Mouse (Mus musculus): ENCODE results near the gene Sesn1. TPM values are rescaled to one million over a fixed set of nuclear protein-coding genes. Genes with fewer than 3 reads are reported as not detected.
A peak's percentile ranks its signal among the peaks of the same experiment; 100 is the strongest.

Gene Sesn1
- polyA plus RNA-seq, 1 experiment: 14.2 TPM

DNA sequence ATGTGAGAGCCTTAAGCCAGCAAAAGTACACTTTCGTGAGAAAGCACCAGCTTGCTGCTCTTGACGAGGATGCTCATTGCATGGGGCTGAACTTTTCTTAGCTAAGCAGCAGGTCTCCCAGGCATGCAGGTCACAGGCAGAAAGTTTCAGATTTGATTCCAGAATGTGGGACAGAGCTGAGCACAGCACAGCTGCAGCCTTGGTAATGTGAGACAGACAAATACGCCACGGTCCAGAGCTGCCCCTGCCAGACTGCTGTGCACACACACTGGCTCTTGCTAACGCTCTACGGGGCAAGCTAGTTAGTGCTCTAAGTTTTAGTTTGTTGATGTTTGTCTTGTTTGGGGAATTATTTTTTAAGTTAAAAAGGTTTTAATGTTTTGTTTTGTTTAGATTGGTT, 22.5 kb downstream of the Sesn1 start:
- TF ChIP-seq GATA1 (IDR thresholded peaks at IDR 0.05; ENCODE audit: low read length): no peak

DNA sequence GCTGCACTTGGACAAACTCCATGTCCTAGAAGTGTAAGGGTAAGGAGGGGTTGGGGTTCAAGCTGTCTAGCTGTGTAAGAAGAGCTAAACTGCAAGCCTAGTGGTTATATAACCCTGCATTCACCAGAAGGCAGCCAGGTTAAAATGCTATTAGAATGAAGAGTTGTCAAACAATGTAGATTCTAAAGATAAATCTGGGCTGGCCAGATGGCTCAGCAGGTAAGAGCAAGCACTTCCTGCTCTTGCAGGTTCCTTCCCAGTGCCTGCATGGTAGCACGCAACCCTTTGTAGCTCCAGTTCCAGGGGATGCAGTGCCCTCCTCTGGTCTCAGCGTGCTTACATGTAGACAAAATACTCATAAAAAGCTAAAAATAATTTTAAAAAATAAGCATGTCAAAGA, 24.4 kb downstream of the Sesn1 start:
- TF ChIP-seq GATA1 (IDR thresholded peaks at IDR 0.05; ENCODE audit: low read length): no peak

DNA sequence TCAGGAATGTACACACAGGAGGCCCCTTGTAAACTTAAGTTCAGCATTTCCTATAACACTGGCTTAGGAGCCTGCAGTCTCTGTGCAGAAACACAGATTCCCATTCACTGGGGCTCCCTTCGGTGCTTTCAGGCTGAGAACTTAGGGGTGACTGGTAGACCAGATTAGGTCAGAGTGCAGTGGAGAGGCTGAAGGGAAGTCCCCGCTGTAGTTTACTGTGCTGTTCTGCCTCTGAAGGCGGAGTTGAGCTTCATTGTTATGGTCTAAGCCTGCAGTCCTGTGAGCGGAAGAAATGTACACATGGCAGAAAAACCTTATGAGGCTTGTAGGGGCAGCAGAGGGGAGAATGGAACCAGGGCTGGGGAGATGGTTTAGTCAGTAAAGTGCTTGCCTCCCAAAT, 29.2 kb downstream of the Sesn1 start:
- TF ChIP-seq GATA1 (IDR thresholded peaks at IDR 0.05; ENCODE audit: low read length): no peak

DNA sequence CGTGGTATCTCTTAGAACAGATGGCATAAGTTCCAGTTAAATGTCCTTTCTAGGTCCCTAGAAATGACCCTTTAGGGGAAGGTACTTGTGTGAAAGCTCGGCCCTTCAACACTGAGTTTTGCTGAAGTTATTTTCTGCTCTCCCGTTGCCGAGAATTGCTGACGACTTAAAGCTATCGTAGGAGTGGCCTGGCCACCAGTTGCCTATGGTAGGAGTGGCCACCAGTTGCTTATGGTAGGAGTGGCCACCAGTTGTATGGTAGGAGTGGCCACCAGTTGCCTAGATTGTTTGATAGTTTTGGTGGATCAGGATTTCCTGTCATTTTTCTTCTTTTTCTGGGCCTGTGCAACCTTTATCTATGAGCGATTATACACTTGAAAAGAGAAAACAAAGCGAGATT, 38.0 kb downstream of the Sesn1 start:
- no peak for TF ChIP-seq GATA1 (IDR thresholded peaks at IDR 0.05; ENCODE audit: low read length)

DNA sequence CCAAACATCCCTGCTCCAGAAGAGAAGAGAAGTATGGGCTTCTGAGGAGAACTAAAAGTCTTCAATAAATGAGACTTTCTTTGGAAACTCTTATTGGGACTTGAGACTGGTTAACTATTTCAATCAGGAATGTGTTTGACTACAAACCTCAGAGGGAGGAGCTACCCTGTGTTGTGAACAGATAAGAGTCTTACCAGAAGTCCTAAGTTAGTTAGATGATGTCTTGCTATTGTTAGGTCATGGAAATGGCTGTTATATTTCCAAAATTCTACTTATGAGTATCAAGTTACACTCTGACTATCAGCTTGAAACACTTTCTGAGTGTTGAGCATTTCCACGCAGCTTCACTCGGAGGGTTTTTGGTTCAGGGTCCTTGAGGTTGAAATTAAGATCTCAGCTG, 39.0 kb downstream of the Sesn1 start:
- TF ChIP-seq GATA1 (IDR thresholded peaks at IDR 0.05; ENCODE audit: low read length): peak; percentile 48

DNA sequence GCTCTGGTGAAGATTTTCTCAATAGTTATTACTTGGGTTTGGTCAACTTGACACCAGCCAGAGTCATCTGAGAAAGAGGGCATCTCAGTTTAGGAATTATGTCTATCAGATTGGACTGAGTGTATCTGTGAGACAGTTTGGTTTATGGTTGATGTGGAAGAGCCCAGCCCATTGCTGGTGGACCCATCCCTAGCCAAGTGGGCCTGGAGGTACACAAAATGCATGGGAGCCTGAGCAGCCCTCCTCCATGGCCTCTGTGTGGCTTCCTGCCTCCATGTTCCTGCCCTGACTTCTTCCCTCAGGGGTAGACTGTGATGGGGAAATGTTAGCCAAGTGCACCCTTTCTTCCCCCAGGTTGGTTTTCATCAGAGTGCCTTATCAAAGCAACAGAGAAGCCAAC, 50.1 kb downstream of the Sesn1 start:
- TF ChIP-seq GATA1 (IDR thresholded peaks at IDR 0.05; ENCODE audit: low read length): no peak

DNA sequence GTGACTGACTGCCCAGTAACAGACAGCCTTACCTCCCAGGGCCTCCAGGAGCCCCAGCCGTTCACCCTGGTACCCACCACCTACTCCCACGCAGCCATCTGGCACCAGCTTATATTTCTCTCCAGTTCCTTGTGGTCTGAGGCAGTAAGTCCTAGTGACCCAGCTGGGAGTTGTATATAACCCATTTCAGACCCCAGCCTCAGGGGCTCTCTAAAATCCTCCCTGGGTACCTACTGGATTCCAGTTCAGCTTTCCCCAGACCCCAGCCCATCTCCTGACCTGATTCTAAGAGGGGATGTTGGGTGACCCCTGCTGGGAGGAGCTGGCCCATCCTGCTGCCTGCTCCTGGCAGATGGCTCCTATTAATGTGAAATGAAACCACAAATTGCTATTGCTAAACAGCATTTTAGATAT, 50.5 kb downstream of the Sesn1 start:
- TF ChIP-seq GATA1 (IDR thresholded peaks at IDR 0.05; ENCODE audit: low read length): no peak

DNA sequence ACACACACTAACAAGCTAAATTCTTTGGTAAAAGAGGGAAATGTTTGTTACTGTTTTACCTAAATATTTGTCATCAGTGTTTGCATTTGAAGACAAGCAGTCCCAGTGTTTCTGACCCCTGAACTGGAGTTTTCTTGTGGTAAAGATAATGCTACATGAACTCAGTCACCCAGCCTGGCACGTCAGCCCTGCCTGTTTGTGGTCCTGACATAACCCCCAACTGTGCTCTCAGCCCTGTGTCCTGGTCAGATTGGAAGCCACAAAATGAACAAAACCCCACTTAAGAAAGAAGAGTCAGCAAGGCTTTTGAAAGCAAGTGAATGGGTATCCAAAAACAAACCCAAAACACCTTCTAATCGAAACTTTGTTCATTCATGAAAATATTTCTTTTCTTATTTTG, 53.3 kb downstream of the Sesn1 start:
- no peak for TF ChIP-seq GATA1 (IDR thresholded peaks at IDR 0.05; ENCODE audit: low read length)

DNA sequence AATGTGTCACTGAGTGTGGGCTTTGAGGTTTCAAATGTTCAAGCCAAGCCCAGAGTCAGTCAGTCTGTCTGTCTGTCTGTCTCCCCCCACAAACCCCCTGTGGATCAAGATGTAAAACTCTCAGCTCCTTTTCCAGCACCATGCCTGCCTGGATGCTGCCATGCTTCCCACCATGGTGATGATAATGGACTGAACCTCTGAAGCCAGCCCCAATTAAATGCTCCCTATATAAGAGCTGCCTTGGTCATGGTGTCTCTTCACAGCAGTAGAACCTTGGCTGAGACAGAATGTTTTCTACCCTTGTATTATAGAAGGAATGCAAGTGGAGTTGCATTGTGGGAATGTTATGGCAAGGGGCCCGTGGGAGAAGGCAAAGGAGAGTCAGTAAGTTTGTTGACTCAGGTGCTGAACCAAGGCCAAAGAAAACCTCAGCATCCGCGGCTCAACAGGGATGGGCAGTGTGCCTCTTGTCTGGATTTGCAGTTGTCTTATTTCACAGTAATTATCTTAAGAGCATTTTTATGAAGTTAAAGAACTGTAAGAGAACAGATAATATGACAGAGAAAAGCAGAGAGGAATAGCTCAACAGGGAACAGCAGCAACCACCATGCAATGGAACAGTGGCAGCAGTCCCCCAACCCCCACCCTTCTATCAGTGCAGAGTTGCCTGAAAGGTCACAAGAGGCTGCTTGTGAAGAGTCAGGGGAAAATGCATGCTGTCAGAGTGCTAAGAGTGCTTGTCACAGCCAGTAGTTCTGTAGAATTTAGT, 56.5 kb downstream of the Sesn1 start:
- TF ChIP-seq GATA1 (IDR thresholded peaks at IDR 0.05; ENCODE audit: low read length): no peak

DNA sequence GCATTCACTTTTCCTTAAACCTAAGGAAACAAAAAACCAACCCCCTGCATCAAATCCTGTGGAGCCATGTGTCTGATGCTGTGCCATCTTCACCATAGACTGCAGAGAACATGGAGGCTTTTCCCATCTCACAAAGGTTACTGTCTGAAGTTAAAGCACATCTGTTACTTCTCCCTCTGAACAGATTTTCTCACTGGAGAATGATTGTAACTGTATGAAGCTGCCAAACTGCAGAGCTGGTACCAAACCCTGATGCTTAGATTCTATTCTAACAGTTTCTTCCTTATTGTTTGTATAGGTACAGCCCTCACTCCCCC, 57.1 kb downstream of the Sesn1 start:
- TF ChIP-seq GATA1 (IDR thresholded peaks at IDR 0.05; ENCODE audit: low read length): no peak

DNA sequence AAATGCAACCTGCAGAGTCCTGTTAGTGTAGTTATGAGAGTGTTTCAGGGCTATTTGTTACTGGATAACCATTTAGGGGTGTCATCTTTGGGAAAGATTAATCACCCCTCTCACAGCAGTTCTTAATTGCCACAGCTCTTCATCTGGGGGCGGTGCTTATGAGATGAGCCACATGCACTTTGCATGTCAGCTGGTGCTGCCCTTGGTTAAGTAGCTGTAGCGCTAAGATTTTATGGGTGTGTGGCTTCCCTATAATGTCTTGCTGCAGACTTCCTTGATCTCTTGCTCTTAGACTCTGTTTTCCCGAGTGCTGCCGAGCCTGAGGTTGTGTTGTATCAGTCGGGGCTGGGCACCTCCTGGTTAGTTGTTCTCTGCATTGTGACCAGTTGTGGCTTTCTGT, 58.2 kb downstream of the Sesn1 start:
- no peak for TF ChIP-seq GATA1 (IDR thresholded peaks at IDR 0.05; ENCODE audit: low read length)

DNA sequence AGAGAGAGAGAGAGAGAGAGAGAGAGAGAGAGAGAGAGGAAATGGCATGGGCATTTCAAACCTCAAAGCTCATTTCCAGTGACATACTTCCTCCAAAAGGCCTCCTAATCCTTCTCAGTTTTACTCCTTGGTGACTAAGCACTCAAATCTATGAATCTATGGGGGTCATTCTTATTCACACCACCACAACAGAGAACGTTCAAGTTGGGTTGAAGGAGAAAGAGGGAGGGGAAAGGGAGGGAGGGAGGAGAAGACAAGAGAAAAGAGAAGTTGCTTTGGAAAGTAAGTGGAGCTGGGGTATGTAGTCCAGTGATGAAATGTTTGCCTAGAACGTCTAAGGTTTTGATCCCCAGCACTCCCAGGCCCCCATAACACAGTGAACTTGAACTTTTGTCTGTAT, 60.4 kb downstream of the Sesn1 start:
- no peak for TF ChIP-seq GATA1 (IDR thresholded peaks at IDR 0.05; ENCODE audit: low read length)

DNA sequence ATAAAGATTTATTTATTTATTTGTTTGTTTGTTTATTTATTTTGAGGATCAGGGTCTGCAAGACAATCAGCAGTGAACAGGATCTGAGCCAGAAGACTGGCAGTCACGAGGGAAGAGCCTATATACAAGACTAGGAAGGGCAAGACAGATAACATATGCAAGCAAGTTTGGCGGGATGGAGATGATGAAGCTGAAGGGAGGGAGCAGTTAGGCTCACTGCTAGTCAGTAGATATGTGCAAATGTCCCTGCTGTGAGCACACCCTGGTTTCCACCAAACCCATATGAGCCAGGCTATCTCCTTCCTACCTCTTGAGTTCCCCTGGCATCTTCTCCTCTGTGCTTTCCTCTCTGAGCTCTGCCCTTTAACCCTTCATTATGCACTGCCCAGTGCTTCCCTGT, 61.8 kb downstream of the Sesn1 start:
- no peak for TF ChIP-seq GATA1 (IDR thresholded peaks at IDR 0.05; ENCODE audit: low read length)

DNA sequence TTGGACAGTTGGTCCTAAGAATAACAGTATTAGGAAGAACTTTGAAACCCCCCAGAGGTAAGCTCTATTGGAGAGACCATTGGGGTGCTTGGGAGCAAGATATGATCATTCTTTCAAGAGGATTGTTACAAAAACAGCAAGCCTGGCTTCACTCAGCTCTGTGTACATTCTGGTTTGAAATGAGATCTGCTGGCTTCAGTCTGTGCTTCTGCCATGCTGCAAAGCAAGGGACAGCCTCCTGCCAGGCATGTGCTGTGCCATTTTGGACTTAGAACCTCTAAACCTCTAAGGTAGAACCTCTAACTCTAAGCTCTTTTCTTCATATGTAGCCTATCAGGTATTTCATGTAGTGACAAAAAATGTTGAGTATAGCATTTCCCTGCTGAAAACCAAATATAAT, 65.9 kb downstream of the Sesn1 start:
- no peak for TF ChIP-seq GATA1 (IDR thresholded peaks at IDR 0.05; ENCODE audit: low read length)

DNA sequence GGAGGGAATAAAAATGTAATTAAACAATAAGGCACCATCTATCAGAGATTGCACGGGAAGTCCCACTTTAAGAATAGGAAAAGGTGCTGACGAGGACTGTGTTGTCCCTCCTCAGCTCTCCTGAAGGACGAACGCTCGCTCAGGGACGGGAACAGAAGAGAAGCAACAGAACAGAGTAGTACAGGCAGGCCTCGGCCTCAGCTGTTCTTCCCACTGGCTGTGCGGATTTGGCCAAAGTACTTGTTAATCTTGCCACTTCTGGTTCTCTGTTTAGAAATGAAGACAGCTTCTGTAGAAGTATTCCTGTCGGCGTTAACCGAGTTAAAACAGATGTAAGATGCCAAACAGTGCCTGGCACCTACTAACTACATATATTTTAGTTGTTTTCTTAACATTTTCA, 68.6 kb downstream of the Sesn1 start:
- TF ChIP-seq GATA1 (IDR thresholded peaks at IDR 0.05; ENCODE audit: low read length): no peak

DNA sequence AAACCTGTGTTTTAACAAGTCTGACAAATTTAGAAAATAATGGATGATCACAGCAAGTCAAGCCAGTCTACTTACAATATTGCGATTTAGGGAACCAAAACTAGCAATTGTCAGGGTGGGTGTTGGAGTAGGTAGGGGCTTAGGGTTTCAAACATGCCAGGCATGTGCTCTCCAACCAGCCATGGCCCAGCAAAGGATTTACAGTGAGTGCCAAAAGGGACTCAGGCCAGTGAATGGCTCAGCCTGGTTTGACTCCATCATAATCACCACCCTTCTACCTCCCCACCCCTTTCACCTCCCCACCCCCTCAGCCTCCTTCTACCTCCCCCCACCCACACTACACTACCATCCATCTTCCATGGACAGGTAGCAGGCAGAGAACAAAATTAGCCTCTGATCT, 69.9 kb downstream of the Sesn1 start:
- TF ChIP-seq GATA1 (IDR thresholded peaks at IDR 0.05; ENCODE audit: low read length): no peak

DNA sequence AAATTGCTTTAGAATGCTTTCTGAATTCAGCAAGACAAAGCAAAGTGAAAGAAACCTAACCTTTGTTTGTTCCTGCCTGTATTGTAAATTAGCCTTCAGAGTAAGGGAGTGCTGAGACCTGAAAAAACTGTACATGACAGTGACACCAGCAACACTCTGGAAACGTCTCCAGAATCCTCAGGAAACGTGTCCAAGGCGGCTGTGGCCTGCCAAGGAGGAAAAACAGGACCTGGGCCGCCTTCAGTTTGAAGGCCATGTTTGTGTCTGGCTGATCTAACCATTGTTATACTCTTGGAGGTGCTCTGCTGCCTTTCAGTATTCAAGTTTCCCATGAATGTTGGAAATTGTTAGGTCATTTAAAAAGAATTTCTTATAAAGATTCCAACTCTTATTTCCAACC, 70.5 kb downstream of the Sesn1 start:
- no peak for TF ChIP-seq GATA1 (IDR thresholded peaks at IDR 0.05; ENCODE audit: low read length)

DNA sequence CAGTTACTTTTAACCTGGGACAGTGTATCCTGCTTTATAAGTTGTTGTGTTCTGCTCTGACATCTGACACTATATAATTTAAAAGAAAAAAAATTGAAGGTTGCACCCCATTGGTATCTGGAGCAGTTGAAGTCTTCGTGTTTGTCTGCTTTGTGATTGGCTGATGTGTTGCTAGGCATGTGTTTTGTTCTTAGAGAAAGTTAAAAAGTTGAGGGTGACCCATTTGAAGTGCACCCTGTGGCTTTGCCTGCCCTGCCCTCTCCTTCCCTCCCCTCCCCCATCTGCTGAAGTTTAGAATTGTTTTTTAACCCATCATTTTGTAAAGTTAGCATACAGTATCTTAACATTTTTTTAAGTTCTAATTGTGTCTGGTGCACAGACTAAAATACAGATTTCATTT, 71.0 kb downstream of the Sesn1 start:
- TF ChIP-seq GATA1 (IDR thresholded peaks at IDR 0.05; ENCODE audit: low read length): no peak

Data from G1E-ER4 (cell line).